Mouse (Mus musculus): ENCODE results near the gene Zfp367. TPM values are rescaled to one million over a fixed set of nuclear protein-coding genes. Genes with fewer than 3 reads are reported as not detected.

Zfp367 gene
- total RNA-seq, 2 experiments from 2014 or later: 13.4 to 14.4 TPM

- intact Hi-C loops (cut with DNase I): no loop called here
Measured at GRCm38 (mm10) chr13:64156966-64157365, 4.0 kb upstream of the Zfp367 start.

DNA sequence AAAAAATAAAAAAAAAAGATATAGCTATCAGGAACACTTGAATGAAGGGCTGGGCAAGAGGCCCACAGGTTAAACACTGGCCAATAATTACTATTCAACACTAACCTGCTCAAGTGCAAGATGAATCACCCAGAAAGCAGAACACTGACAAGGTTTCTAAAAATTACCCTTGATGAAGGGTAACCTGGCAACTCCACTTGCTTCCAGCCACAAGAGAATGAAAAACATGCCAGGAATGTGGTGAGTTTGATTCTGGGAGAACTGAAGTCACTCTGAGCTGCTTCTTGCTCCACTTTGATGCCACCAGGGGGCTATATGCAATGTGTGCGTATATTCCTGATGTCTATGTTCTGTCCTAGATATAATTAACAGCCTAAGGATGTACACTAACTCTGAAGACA lies 2.2 kb upstream of the Zfp367 start:
- intact Hi-C loops (cut with DNase I): no loop called here
- peak in 1 of 2 experiments; percentile 28 for DNase-seq (ENCODE audit: low spot score in 2 of 2)

More at GRCm38 (mm10) chr13:64156966-64157365, 4.0 kb upstream of the Zfp367 start:
- DNase-seq (ENCODE audit: low spot score in 2 of 2): no peak

- intact Hi-C loops (cut with DNase I): no loop called here
- no peak for DNase-seq (ENCODE audit: low spot score in 2 of 2)
Measured at GRCm38 (mm10) chr13:64154651-64155050, 1.6 kb upstream of the Zfp367 start.

- intact Hi-C loops (cut with DNase I): no loop called here
- peak in 1 of 2 experiments; percentile 23 for DNase-seq (ENCODE audit: low spot score in 2 of 2)
Measured at GRCm38 (mm10) chr13:64153751-64154267, 807 bp upstream of the Zfp367 start.

DNA sequence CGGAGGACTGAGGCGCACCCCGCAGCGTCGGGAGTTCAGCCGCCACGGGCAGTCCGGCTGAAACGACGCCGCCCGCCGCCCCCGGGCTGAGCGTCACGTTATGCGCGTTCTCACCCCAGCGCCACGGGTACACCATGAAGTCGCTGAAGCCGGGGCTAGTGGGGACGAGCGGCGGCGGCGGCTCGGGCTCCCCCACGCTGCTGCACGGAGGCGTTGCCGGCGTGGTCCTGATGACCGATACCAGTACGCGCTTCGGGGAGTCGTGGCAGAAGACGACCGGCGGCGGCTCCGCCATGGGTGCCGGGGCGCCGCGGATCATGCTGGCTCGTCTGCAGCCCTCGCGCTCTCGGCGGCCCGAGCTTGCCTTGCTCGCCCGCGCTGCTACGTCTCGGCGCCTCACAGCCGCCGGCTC lies 325 bp downstream of the Zfp367 start:
- peak; percentile 51 to 67 for DNase-seq (ENCODE audit: low spot score in 2 of 2)
- intact Hi-C loops (cut with DNase I): no loop called here

DNA sequence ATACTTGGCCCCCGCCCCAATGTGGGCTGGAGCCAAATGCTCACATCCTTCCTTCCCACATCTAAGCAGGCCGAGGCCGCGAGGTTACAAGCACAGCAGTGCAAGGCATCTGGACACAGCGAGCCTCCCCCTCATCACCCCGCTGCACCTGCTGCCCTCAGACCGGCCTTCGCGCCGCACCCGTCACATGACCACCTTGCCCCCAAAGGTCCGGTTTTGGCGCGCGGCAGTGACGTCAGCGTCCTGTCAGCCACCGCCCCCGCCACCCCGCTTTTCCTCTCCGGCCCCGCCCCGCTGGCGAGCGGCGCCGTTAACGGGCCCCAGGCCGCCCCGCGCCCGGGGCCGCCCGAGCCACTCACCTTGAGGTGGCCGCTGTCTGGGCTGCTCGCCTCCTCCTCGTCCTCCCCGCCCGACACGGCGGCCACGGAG lies 747 bp downstream of the Zfp367 start:
- peak; percentile 77 to 81 for DNase-seq (ENCODE audit: low spot score in 2 of 2)
- intact Hi-C loops (cut with DNase I): no loop called here

DNA sequence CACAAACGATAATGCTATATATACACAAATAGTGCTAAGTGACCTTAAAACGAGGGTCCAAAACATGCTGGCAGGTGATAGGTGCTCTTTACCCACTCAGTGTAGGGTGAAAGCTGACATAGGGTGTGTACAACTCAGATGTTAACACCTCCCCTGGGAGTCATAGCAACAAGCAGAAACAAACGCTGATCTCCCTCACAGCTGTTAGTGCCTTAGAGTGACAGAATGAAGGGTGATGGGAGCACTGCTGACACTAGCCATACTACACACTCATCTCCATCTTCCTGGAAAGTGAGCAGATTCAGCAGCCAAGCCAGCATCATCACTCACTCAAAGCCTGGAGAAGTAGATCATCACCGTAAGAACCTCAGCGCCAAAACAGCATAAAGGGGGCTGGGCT lies 2.9 kb downstream of the Zfp367 start:
- intact Hi-C loops (cut with DNase I): no loop called here
- no peak for DNase-seq (ENCODE audit: low spot score in 2 of 2)

DNA sequence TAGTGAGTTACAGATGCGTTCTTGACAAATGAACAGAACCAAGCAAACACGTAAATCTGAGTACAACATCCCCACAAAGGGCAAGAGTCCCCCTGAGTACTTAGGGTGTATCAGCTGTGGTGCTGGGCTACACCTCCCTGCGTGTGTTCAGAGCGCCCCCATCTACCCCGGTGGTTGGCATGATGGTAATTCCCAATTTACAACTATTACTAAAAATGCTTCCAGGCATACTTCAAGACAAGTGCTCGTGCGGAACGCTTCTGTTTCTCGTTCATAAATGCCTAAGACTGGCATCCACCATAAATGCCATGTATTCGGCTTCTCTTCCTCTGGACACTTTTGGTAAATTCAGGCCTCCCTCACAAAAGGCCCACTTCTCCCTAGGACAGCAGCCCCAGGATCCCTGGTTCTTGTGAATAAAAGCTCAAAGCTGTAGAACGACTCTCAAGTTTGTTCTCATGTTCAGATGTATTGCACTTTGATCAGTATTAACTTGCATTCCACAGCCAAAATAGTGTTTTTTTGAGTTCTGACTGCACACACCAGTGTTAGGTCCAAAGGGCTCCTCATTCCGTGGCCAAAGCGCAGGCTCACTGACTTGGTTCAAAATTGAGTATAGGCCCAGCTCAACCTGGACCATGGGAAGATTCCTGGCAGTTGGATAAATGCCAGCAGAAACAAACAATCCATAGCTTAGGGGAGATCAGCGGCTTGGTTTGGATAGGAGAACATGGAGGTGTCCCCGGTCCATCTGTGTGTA lies 23.2 kb downstream of the Zfp367 start:
- intact Hi-C loops (cut with DNase I): no loop called here
- DNase-seq (ENCODE audit: low spot score in 2 of 2): peak; percentile 18 to 25

DNA sequence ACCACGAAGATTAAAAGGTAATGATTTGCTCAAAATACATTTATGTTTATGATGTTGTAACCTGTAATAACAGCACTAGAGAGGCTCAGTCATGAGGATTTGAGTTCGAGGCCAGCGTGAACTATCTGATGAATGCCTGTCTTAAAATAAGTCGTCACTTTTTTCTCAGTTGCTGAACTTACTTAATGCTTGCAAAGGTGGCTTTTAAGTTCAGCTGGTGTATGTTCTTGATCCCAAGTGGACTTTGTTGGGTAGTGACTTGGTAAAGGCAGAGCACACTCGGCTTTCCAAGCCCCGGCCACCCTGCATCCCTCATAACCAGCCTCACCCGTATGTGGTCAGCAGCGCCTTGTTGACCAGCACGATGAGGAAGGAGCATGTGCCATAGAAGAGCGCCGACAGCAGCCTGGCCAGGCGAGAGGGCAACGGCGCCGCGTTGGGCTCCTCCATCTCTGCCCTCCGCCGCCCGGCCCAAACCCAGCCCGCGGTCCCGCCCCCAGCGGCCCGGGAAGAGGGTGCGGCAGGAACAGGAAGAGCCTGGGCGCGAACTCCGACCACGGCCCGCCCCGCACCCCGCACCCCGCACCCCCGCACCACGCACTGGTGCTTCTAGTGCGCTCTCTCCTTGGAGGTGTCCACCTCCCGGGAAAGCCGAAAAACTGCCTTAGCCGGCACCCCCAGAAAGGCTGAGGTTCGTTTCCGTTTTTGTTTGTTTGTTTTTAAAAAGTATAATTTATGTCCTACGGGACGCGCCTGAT lies 24.0 kb downstream of the Zfp367 start, which contains the start of gene Slc35d2:
Slc35d2 (minus strand) TSS at position 511 of the 758 bp plus-strand sequence.
- no peak for DNase-seq (ENCODE audit: low spot score in 2 of 2)
- intact Hi-C loops (cut with DNase I): no loop called here

GRCm38 (mm10) chr13:64126316-64126715 lies 26.7 kb downstream of the Zfp367 start:
- intact Hi-C loops (cut with DNase I): no loop called here
- no peak for DNase-seq (ENCODE audit: low spot score in 2 of 2)

DNA sequence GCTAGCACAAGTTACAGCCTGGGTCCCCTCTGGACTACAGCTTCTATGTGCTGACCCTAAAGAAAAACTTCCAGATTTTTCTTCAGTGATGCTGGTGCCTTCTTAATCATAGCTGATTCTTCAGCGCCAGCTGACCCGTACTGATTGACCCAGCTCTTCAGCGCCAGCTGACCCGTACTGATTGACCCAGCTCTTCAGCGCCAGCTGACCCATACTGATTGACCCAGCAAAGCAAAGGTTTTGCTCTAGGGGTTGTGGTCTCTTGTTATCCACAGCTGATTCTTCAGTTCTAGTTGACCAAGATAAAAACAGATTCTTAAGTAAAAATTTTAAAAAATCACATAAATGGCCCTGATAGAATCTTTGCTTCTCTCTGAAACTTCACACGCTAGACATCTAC lies 28.1 kb downstream of the Zfp367 start:
- DNase-seq (ENCODE audit: low spot score in 2 of 2): no peak
- intact Hi-C loops (cut with DNase I): no loop called here

DNA sequence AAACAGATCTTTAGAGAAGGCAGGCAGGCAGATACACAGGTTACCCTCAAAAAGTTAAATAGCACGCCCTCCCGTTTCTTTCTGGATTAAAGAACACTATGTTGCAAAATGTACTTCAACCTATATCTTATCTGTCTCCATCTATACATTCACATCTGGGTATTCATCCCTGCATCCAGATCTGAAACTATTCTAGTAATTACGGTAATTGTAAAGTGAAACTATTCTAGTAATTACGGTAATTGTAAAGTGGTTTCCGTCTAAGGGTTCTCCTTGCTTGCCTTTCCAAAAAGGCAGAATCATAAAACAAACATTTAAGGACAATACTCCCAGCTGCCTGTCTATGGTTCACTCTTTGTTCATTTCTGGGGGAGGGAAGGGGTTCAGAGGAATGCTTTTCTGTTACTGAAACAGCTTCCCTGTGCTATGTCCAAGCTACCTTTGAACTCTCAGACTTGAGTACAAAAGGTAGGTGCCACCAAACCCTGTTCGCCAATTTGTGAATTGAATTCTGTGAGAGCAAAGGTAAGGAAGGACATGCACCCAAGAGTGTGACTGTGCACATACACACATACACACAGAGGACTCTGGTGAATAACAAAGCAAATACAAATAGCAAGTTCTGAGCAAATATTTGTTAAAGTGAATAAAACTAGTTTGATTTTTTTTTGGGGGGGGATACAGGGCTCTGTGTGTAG lies 29.4 kb downstream of the Zfp367 start:
- intact Hi-C loops (cut with DNase I): no loop called here
- no peak for DNase-seq (ENCODE audit: low spot score in 2 of 2)

GRCm38 (mm10) chr13:64120760-64121159 lies 32.2 kb downstream of the Zfp367 start:
- intact Hi-C loops (cut with DNase I): no loop called here
- no peak for DNase-seq (ENCODE audit: low spot score in 2 of 2)

- intact Hi-C loops (cut with DNase I): no loop called here
- DNase-seq (ENCODE audit: low spot score in 2 of 2): no peak
Measured at GRCm38 (mm10) chr13:64117442-64117841, 35.6 kb downstream of the Zfp367 start.

DNA sequence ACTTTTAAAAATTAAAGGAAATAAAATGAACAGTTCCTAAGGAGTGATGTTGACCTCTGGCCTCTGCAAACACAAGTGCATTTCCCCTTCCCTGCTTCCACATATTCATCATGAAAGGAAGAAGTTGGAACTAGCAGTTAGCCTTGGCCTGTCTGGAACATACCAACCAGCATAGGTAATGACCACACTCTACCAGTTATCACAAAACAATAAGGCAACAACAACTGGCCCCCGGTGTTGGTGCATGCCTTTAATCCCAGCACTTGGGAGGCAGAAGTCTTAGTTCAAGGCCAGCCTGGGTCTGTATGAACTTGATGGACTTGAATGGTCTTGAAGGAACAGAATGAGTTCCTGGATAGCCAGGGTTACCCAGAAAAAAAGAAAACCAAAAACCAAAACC lies 42.6 kb downstream of the Zfp367 start:
- DNase-seq (ENCODE audit: low spot score in 2 of 2): no peak
- intact Hi-C loops (cut with DNase I): no loop called here

GRCm38 (mm10) chr13:64108381-64108850 lies 44.6 kb downstream of the Zfp367 start:
- no peak for DNase-seq (ENCODE audit: low spot score in 2 of 2)
- intact Hi-C loops (cut with DNase I): no loop called here

DNA sequence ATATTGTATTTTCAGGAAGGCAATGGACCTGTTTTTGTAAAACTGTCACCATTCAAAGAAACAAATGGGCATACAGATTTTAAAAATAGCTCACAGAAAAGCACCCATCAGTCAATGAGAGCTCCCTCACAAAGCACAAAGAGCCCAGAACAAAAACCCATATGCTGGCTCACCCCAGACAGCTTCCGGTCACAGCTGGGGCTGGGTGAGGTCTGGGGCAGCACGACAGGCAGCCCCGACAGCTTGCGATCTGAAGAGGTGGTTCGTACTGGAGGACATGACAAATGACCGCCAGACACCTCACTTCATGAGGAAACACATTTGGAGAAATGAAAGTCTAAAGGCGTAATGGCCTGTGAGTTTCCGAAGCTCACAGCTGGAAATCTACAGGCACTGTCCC lies 45.5 kb downstream of the Zfp367 start:
- DNase-seq (ENCODE audit: low spot score in 2 of 2): no peak
- intact Hi-C loops (cut with DNase I): no loop called here

DNA sequence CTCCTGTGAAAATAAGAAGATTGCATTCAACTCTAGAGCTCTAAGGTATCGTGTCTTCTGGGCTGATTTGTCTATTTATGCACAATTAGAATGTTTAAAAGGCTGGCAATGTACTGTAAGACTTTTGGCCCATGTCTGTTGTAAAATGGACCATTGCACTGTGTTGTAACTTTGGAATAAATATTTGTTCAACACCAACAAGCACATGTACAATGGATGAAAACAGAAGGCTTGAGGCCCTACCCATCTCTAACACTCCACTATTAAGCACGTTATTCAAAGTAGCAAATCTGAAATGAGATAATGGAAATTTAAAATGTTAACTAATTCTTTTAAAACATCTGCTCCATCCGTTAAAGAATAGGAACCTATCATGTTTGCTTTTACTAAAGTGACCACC lies 45.9 kb downstream of the Zfp367 start:
- intact Hi-C loops (cut with DNase I): no loop called here
- no peak for DNase-seq (ENCODE audit: low spot score in 2 of 2)

DNA sequence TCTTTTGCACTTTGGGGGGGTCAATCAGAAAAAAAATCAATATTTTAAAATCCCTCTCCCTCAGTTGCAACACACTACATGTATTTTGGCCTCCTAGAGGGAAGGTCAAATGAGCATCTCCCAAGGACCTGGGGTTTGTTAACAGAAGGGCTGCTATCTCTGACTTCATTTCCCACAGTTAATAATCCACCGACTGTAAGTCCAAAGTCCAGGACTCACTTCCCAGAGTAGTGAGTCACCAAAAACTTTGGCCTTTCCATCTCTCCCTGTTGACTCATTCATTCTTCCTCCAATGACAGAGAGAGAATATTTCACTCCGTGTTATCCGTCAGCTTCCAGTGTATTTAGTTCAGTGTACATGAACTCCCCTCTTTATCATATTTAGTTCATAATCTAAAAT lies 47.3 kb downstream of the Zfp367 start:
- DNase-seq (ENCODE audit: low spot score in 2 of 2): no peak

DNA sequence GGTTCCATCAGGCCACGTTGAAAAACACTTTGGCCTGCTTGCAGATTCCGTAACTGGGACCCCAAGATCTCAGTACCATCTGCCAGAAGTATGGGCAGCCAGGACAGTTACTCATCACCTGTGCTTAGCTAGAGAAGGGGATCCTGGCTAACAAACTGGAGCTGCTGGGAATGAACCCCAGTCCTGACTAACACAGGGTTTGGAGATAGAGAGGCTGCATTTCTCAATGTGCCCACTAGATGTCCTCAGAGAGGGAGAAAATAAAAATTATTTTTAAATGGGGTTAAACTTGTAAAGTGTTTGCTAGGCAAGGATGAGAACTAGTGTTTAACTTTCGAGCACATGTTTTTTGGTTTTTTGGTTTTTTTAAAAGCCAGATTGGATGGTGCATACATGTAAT lies 52.8 kb downstream of the Zfp367 start:
- DNase-seq (ENCODE audit: low spot score in 2 of 2): peak; percentile 25 to 47
- intact Hi-C loops (cut with DNase I): loop anchor here (5.0 kb wide), 1 partner anchor 207 kb away; no protein-coding TSS in a partner anchor

More for the DNA sequence above, 47.3 kb downstream of the Zfp367 start:
- intact Hi-C loops (cut with DNase I): no loop called here

Measured in left cerebral cortex, postnatal 14 days (tissue).